Mouse (Mus musculus): ENCODE data around the gene Tmem192.
"Not testable (repeated sequence)": the region's sequence is repeated elsewhere in the genome, so short reads cannot be mapped to it uniquely, and the experiment has no call there.

Gene Tmem192

GRCm38 (mm10) chr8:64962836-64963235 is 15.9 kb downstream of the Tmem192 start:
- DNase-seq (ENCODE audit: low spot score in 2 of 2) = no peak

GRCm38 (mm10) chr8:64983150-64983897 is 36.3 kb downstream of the Tmem192 start:
- no peak for DNase-seq (ENCODE audit: low spot score in 2 of 2)

DNA sequence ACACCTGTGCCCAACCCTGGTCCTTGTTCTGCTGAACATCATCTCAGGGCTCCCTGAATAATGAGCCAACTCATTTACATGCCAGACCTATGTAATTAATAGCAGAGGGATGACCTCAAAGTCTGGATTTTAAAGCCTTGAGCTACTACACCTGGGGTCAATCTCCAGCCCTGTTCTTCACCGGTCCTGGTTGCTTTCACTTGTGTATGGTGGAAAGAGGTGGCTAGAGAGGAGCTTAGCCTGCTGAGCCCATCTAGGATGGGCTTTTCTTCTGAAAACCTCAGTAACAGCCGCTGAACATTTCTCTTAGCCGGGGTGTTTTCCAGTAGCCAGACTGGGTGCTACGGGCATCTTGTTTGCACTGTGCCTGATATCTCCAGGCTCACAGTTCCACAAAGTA is 40.7 kb downstream of the Tmem192 start, which contains the start of gene Trim75:
Gene Trim75 (minus strand): TSS at position 101 of the 400 bp plus-strand sequence.
- DNase-seq (ENCODE audit: low spot score in 2 of 2) = no peak

- DNase-seq (ENCODE audit: low spot score in 2 of 2) = no peak
Measured at GRCm38 (mm10) chr8:64998806-64999365, 51.9 kb downstream of the Tmem192 start.

DNA sequence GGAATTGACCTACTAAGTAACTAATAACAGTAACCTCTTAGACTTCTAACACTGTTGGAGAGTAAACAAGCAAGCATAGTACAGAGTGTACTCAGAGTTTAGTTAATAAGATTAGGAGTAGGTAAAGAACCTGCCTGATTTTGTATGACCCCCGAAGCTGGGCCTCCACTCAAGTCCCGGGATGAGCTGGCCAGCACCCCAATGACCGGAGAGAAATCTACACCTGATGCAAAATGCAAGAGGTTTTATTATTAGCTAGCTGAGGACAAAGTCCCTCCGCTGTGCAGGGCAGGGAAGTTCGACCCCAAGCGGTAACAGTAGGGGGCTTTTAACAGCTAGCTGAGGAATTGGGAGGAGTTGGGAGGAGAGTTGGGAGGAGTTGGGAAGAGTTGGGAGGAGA is 60.6 kb downstream of the Tmem192 start:
- DNase-seq (ENCODE audit: low spot score in 2 of 2) = not testable (repeated sequence)

DNA sequence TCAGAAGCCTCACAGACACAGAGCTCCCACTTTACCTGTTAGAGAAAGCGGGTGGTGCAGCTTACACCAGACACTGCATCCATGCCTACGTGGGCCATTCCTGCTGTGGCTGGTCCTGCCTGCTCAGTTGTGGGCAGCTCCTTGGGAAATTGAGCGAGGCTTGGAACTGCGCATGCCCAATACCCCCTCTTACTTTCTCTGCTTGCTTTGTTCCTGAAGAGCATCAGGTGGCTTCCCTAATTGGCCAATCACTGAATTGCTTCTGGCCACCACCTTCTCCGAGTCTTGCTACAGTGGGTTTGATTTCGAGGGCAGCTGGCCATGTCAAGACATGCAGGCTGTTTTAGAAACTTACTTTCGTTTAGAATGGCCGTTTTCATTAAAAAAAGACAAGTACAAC is 71.4 kb downstream of the Tmem192 start, which contains the start of the genes Trim61 and Trim60:
Gene Trim61 (minus strand): TSS at position 101 of the 400 bp plus-strand sequence.
Gene Trim60 (minus strand): TSS at position 162 of the 400 bp plus-strand sequence.
- no peak for DNase-seq (ENCODE audit: low spot score in 2 of 2)
